Mouse (Mus musculus) liver, adult 2 months (tissue): Measurements from ENCODE around the gene Cdkl4. TPM values are rescaled to one million over a fixed set of nuclear protein-coding genes. Genes with fewer than 3 reads are reported as not detected.
"Not testable (repeated sequence)": the region's sequence is repeated elsewhere in the genome, so short reads cannot be mapped to it uniquely, and the experiment has no call there.

ENCODE experiments used
- DNase-seq: peaks from one replicate; pipeline ENCODE4 v3.0.0-alpha.2; 2011; ENCODE audit warnings: low read depth, low spot score; ENCODE audit errors: extremely low read depth
- H3K27ac ChIP-seq: fragments of 200-500 bp; replicated peaks from 2 replicates; pipeline ENCODE4 v1.5.1; 2012; ENCODE audit warnings: low read depth, mild to moderate bottlenecking, control low read depth, inconsistent platforms, low read length; ENCODE audit not compliant: insufficient read depth
- H3K27me3 ChIP-seq: fragments of 200-500 bp; 2 replicates; pipeline ENCODE4 v1.6.1; 2012; ENCODE audit warnings: mild to moderate bottlenecking, moderate library complexity, low read length, inconsistent platforms; ENCODE audit not compliant: control insufficient read depth, insufficient read depth
- H3K36me3 ChIP-seq: fragments of 200-500 bp; 2 replicates; pipeline ENCODE4 v1.6.1; 2012; ENCODE audit warnings: low read length, inconsistent platforms; ENCODE audit not compliant: control insufficient read depth, insufficient read depth
- H3K4me1 ChIP-seq: fragments of 200-500 bp; 2 replicates; pipeline ENCODE4 v1.6.1; 2011; ENCODE audit warnings: low read length; ENCODE audit not compliant: control insufficient read depth, insufficient read depth
- H3K4me3 ChIP-seq: fragments of 200-500 bp; 2 replicates; pipeline ENCODE4 v1.5.1; 2011; ENCODE audit warnings: low read depth, mild to moderate bottlenecking, control low read depth, low read length, moderate library complexity; ENCODE audit not compliant: insufficient read depth
- H3K79me2 ChIP-seq: fragments of 200-500 bp; 2 replicates; pipeline ENCODE4 v1.6.1; 2012; ENCODE audit warnings: inconsistent platforms, mild to moderate bottlenecking, low read length, moderate library complexity; ENCODE audit not compliant: control insufficient read depth, insufficient read depth
- H3K9ac ChIP-seq: fragments of 200-500 bp; 2 replicates; pipeline ENCODE4 v1.6.1; 2012; ENCODE audit warnings: low read depth, mild to moderate bottlenecking, control low read depth, inconsistent platforms, low read length
- CTCF ChIP-seq: fragments of 200-500 bp; IDR thresholded peaks from 2 replicates; pipeline ENCODE4 v1.5.1; 2011; ENCODE audit warnings: low read depth, low read length, control low read depth
- POLR2A ChIP-seq: fragments of 200-500 bp; IDR thresholded peaks from 2 replicates; pipeline ENCODE4 v1.6.1; 2011; ENCODE audit warnings: low read length, control low read depth; ENCODE audit not compliant: insufficient read depth; ENCODE audit errors: extremely low read depth
- WGBS: fragments of 180-500 bp; shearing (Covaris S2); methylation state at CpG from one replicate; pipeline ENCODE4 v1.1.7; 2018; 5-methylcytosine and 5-hydroxymethylcytosine counted together
- polyA plus RNA-seq: library from polyadenylated mRNA; depleted of rRNA; stranded (reverse); fragments of >200 nt; gene quantifications from 2 replicates; pipeline ENCODE4 v1.2.3, GENCODE M21; 2012
- total RNA-seq: library from RNA; depleted of rRNA; stranded (reverse); fragments of >200 nt; gene quantifications from 2 replicates; pipeline ENCODE4 v1.2.3, GENCODE M21; 2014

Cdkl4 gene
- total and polyA plus RNA-seq, 2 experiments, result 0.09 to 0.13 TPM

DNA sequence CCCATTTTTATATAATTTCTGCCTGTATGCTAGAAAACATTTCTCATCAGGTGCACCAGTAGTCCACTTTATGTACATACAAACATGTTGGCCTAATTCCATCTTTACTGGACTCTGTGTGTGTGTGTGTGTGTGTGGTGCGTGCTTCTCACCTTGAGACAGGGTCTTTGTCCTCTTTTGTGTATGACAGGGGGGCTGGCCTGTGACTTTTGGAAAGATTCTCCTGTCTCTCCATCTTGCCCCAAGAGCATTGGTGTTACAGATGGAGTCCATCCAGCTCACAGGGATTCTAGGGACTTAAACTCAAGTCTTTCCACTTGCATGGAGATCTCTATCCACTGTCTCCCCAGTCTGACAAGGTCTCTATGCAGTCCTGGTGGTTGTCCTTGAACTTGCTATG, 428 bp upstream of the Cdkl4 start:
- H3K27me3 ChIP-seq, result no peaks in the 10 kb centered on the region
- no peak overlapping the region for H3K27ac ChIP-seq
- no peaks in the 10 kb centered on the region; the same call in 1 of the 2 replicates for H3K4me1 ChIP-seq
- no peak overlapping the region for H3K9ac ChIP-seq
- peaks cover 19% of the 10 kb centered on the region for H3K36me3 ChIP-seq
- 93% methylated on average over 1 of the region's 1 CpGs for WGBS
- no peak for TF ChIP-seq POLR2A
- TF ChIP-seq CTCF, result no peak
- DNase-seq, result no peak
- H3K4me3 ChIP-seq, result no peak overlapping the region
- no peaks in the 10 kb centered on the region for H3K79me2 ChIP-seq

DNA sequence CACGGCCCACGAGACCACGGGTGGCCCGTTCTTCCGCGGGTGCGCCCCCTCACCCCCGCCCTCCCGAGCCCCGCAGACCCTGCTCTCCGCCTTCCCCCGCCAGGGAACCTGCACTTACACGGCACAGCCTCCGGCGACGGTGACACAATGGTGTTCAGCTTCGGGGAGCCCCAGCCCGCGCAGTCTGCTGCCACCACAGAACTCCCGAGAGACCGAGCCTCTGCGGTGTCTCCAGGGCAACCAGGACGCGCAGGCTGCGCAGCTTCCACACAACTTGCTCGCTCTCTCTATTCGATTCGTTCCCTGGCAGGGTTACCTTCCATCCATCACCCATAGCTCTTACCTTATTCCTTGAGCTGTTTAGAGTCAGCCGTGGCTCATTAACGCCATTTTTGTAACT, 399 bp downstream of the Cdkl4 start:
- Histone ChIP-seq H3K4me3 (no peak overlapping the region), H3K27ac (no peak overlapping the region), H3K79me2 (no peaks in the 10 kb centered on the region), H3K9ac (no peak overlapping the region), H3K4me1 (no peaks in the 10 kb centered on the region; the same call in 1 of the 2 replicates), H3K27me3 (no peaks in the 10 kb centered on the region), H3K36me3 (peaks cover 14% of the 10 kb centered on the region)
- no peak for TF ChIP-seq CTCF
- TF ChIP-seq POLR2A, result no peak
- 4% methylated on average over 30 of the region's 30 CpGs for WGBS
- DNase-seq, result no peak

- no peak for DNase-seq
- 69% methylated on average over 7 of the region's 7 CpGs for WGBS
- no peaks in the 10 kb centered on the region; the same call in 1 of the 2 replicates for H3K4me1 ChIP-seq
- 0 out of 2 replicates have a peak, but pooled peaks cover 2% of the 10 kb centered on the region for H3K36me3 ChIP-seq
- H3K79me2 ChIP-seq, result no peaks in the 10 kb centered on the region
- TF ChIP-seq POLR2A, result no peak
- TF ChIP-seq CTCF, result no peak
- no peak overlapping the region for H3K9ac ChIP-seq
- H3K27me3 ChIP-seq, result no peaks in the 10 kb centered on the region
- no peak overlapping the region for H3K27ac ChIP-seq
- H3K4me3 ChIP-seq, result no peak overlapping the region
Observed at GRCm38 (mm10) chr17:80575008-80575407, 2.6 kb downstream of the Cdkl4 start.

DNA sequence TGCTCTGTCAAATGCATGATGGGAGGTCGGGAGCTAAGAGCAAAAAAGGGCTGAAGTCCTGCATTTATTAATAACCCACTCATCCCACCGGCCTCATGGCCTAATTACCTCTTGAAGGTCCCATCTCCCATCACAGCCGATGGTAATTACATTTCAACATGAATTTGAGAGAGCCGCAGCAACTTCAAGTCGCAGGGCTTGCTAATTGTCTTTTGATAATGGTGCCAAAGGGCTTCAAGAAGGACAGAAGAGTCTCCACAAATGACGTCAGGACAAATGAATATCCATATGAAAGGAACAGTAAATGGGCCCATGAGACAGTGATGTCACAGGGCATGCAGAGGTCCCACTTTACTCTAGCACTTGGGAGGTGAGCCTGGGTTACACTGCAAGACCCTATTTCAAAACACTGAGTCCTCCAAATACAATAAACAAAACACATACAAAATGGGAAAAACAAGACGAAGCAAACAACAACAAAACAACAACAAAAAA, 3.1 kb downstream of the Cdkl4 start:
- Histone ChIP-seq H3K9ac (no peak overlapping the region), H3K27ac (no peak overlapping the region), H3K27me3 (no peaks in the 10 kb centered on the region), H3K4me1 (no peaks in the 10 kb centered on the region; the same call in 1 of the 2 replicates), H3K79me2 (no peaks in the 10 kb centered on the region), H3K4me3 (no peak overlapping the region), H3K36me3 (0 out of 2 replicates have a peak, but pooled peaks cover 2% of the 10 kb centered on the region)
- no peak for DNase-seq
- 87% methylated on average over 7 of the region's 7 CpGs for WGBS
- TF ChIP-seq CTCF (no peak), POLR2A (no peak)

- no peak overlapping the region for H3K9ac ChIP-seq
- H3K36me3 ChIP-seq, result no peaks in the 10 kb centered on the region
- TF ChIP-seq CTCF (no peak), POLR2A (no peak)
- 94% methylated on average over 13 of the region's 13 CpGs for WGBS
- DNase-seq, result no peak
- no peaks in the 10 kb centered on the region for H3K27me3 ChIP-seq
- H3K27ac ChIP-seq, result no peak overlapping the region
- H3K4me1 ChIP-seq, result no peaks in the 10 kb centered on the region; the same call in 1 of the 2 replicates
- no peak overlapping the region for H3K4me3 ChIP-seq
- no peaks in the 10 kb centered on the region for H3K79me2 ChIP-seq
Observed at GRCm38 (mm10) chr17:80572187-80572935, 5.3 kb downstream of the Cdkl4 start.

- Histone ChIP-seq H3K4me3 (no peak overlapping the region), H3K36me3 (no peaks in the 10 kb centered on the region), H3K9ac (no peak overlapping the region), H3K79me2 (no peaks in the 10 kb centered on the region), H3K27ac (no peak overlapping the region), H3K4me1 (no peaks in the 10 kb centered on the region), H3K27me3 (no peaks in the 10 kb centered on the region)
- TF ChIP-seq CTCF (no peak), POLR2A (no peak)
- 94% methylated on average over 4 of the region's 4 CpGs for whole genome bisulfite sequencing
- no peak for DNase-seq
Observed at GRCm38 (mm10) chr17:80571460-80571859, 6.2 kb downstream of the Cdkl4 start.

DNA sequence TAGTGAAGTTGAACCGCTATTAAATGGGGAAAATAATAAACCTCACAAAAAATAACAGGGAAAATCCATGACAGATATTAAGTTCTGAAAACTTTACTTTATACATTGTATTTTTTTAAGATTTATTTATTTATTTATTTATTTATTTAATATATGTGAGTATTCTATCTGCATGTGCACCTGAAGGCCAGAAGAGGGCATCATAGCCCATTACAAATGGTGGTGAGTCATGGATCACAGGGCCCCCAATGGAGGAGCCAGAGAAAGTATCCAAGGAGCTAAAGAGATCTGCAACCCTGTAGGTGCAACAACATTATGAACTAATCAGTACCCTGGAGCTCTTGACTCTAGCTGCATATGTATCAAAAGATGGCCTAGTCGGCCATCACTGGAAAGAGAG, 7.9 kb downstream of the Cdkl4 start:
- H3K9ac ChIP-seq, H3K36me3 ChIP-seq, H3K79me2 ChIP-seq, H3K27me3 ChIP-seq, DNase-seq, H3K4me1 ChIP-seq, H3K27ac ChIP-seq, H3K4me3 ChIP-seq: not testable (repeated sequence)
- WGBS, result over 99% methylated on average over 2 of the region's 2 CpGs
